Mouse (Mus musculus) embryonic fibroblast, embryonic 13.5 days (primary cell): ENCODE results near the gene Rhot2.

Experiments
- CTCF ChIP-seq: IDR thresholded peaks from 2 replicates; pipeline ENCODE4 v1.5.1; 2011; ENCODE audit warnings: mild to moderate bottlenecking, control low read depth, low read length, moderate library complexity, borderline replicate concordance; ENCODE audit not compliant: insufficient read depth
- POLR2A ChIP-seq: IDR thresholded peaks from 2 replicates; pipeline ENCODE4 v1.6.1; 2011; ENCODE audit warnings: low read depth, mild to moderate bottlenecking, control low read depth, low read length, moderate library complexity

DNA sequence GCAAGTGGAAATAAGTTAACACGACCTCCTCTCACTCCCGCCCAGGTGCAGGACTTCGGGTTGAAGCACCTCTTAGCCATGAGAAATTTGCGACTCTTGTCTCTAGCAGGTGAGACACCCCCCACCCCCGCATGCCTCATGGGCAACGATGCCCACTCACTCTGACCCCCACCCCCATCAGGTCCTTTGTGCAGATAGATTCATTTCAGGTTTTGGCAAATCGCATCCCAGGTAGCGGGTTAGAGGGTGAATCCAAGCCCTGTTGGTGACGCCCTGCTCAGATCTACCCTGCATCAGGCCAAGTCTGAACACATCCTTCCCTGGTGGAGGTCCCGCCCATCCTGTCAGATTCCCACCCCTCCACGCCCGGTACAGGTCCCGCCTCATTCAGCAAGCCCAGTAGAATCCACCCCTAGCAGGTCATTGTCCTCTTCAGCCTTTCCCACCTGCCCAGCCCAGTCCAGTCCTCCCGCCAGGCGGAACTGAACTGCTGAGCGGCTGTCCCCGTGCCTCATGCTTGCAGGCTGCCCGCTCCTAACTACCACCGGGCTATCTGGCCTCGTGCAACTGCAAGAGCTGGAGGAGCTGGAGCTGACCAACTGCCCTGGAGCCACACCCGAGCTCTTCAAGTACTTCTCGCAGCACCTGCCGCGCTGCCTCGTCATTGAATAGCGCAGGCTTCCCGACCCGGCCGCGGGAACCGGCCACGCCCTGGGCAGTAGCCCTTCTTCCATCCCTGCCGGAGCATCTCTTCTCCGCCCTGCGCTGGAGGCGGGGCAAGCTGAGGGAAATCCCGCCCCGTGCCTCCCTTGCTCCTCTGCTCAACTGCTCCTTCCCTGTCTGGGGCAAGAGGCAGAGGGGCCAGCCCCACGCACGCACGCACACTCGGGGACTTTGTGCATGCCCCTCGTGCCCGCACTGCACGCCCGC lies 25.5 kb downstream of the Rhot2 start:
- TF ChIP-seq CTCF (no peak), POLR2A (no peak)
